Mouse (Mus musculus) olfactory bulb, adult 2 months (tissue): ENCODE data around the gene Cdyl2.

ENCODE experiments used
- CTCF ChIP-seq: fragments of 200-500 bp; IDR thresholded peaks from 2 replicates; pipeline ENCODE4 v1.5.1; 2012; ENCODE audit warnings: low read depth, mild to moderate bottlenecking, low read length, moderate library complexity; ENCODE audit not compliant: insufficient read depth
- POLR2A ChIP-seq: fragments of 200-500 bp; IDR thresholded peaks from 2 replicates; pipeline ENCODE4 v1.6.1; 2012; ENCODE audit warnings: mild to moderate bottlenecking, low read depth, low read length, moderate library complexity; ENCODE audit not compliant: insufficient read depth

GRCm38 (mm10) chr8:116668977-116669376 lies 63.8 kb downstream of the Cdyl2 start:
- TF ChIP-seq CTCF (no peak), POLR2A (no peak)
